Mouse (Mus musculus): ENCODE measurements around the gene Wbp1. TPM values are rescaled to one million over a fixed set of nuclear protein-coding genes. Genes with fewer than 3 reads are reported as not detected.

Wbp1 gene
- polyA plus RNA-seq, 1 experiment, result 83.4 TPM

DNA sequence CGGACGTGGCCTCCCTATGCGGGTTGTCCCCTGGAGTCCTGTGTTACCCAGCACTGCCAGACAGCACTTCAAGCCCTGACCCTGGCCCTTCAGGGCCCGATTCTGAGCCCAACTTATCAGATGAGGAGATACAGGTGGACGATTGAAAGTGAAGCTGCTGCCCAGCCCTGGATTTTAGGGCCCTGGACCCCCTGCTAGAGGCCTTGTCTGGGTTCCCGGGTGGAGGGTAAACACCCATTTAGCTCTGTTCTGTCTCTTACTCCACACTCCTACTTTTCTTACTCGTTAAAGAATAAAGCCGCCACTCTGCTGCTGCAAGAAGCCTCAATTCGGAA is 33.5 kb downstream of the Wbp1 start:
- Histone ChIP-seq H3K36me3 (ENCODE audit: control insufficient read depth, insufficient read depth, low read length) (no peaks in the 10 kb centered on the region), H3K27ac (ENCODE audit: insufficient read depth, low read length) (no peak overlapping the region), H3K4me1 (ENCODE audit: control insufficient read depth, insufficient read depth, insufficient read length) (0 out of 2 replicates have a peak, but pooled peaks cover 3% of the 10 kb centered on the region), H3K4me3 (ENCODE audit: extremely low read depth, insufficient read depth, insufficient read length) (no peak overlapping the region), H3K27me3 (ENCODE audit: control insufficient read depth, insufficient read depth, low read length) (peaks cover 12% of the 10 kb centered on the region)
- TF ChIP-seq CTCF (IDR thresholded peaks at IDR 0.05; ENCODE audit: extremely low read depth, insufficient read depth, insufficient read length, insufficient replicate concordance) (no peak), POLR2A (IDR thresholded peaks at IDR 0.05; ENCODE audit: low read depth, low read length) (no peak)
- WGBS, result 45% methylated on average over 9 of the region's 9 CpGs
- DNase-seq (ENCODE audit: low read depth in 1 of 2, low spot score in 2 of 2), result no peak

- 0 out of 2 replicates have a peak, but pooled peaks cover 3% of the 10 kb centered on the region for H3K4me1 ChIP-seq (ENCODE audit: control insufficient read depth, insufficient read depth, insufficient read length)
- WGBS, result 25% methylated on average over 47 of the region's 47 CpGs
- H3K27ac ChIP-seq (ENCODE audit: insufficient read depth, low read length), result peak overlapping the region; percentile 31; the same call in 1 of the 2 replicates
- DNase-seq (ENCODE audit: low read depth in 1 of 2, low spot score in 2 of 2), result no peak
- H3K27me3 ChIP-seq (ENCODE audit: control insufficient read depth, insufficient read depth, low read length), result peaks cover 12% of the 10 kb centered on the region
- TF ChIP-seq POLR2A (IDR thresholded peaks at IDR 0.05; ENCODE audit: low read depth, low read length) (no peak), CTCF (IDR thresholded peaks at IDR 0.05; ENCODE audit: extremely low read depth, insufficient read depth, insufficient read length, insufficient replicate concordance) (no peak)
- no peaks in the 10 kb centered on the region; the same call in 1 of the 2 replicates for H3K36me3 ChIP-seq (ENCODE audit: control insufficient read depth, insufficient read depth, low read length)
- H3K4me3 ChIP-seq (ENCODE audit: extremely low read depth, insufficient read depth, insufficient read length), result 0 out of 2 replicates have a peak overlapping the region, but pooled peaks have one; percentile 2
These were observed 34.0 kb downstream of the Wbp1 start for GRCm38 (mm10) chr6:83087205-83087925.

- Histone ChIP-seq H3K27ac (ENCODE audit: insufficient read depth, low read length) (peak within 1 kb of the TSS; percentile 31; the same call in 1 of the 2 replicates), H3K4me1 (ENCODE audit: control insufficient read depth, insufficient read depth, insufficient read length) (0 out of 2 replicates have a peak, but pooled peaks cover 3% of the 10 kb centered on the region), H3K36me3 (ENCODE audit: control insufficient read depth, insufficient read depth, low read length) (no peaks in the 10 kb centered on the region; the same call in 1 of the 2 replicates), H3K27me3 (ENCODE audit: control insufficient read depth, insufficient read depth, low read length) (peaks cover 12% of the 10 kb centered on the region), H3K4me3 (ENCODE audit: extremely low read depth, insufficient read depth, insufficient read length) (peak within 1 kb of the TSS; percentile 21; the same call in 1 of the 2 replicates)
- DNase-seq (ENCODE audit: low read depth in 1 of 2, low spot score in 2 of 2), result no peak
- 5% methylated on average over 40 of the region's 42 CpGs for WGBS
- no peak for TF ChIP-seq POLR2A (IDR thresholded peaks at IDR 0.05; ENCODE audit: low read depth, low read length)
- TF ChIP-seq CTCF (IDR thresholded peaks at IDR 0.05; ENCODE audit: extremely low read depth, insufficient read depth, insufficient read length, insufficient replicate concordance), result no peak
These were observed 35.0 kb downstream of the Wbp1 start, which contains the start of gene Lbx2 for GRCm38 (mm10) chr6:83086121-83087035. Gene Lbx2, plus strand, starts transcription at chr6:83086367.

DNA sequence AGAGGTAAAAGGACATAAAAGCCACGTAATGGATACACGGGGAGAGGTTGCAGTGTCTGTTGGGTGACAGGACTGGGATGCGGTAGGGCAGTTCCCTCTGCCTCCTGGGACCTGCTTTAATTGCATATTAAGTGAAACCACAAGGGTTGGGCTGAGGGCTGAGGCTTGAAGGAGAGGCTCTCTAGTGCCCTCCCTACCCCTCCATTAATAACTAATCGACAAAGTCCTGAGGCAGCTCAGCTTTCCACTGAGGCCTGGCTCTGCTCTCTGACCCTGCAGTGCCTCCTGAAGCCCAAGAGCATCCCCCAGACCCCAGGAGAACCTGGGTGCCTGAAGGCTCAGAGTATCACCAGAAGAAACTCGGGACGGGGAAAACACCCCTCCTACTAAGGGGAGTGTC is 36.9 kb downstream of the Wbp1 start:
- peaks cover 12% of the 10 kb centered on the region for H3K27me3 ChIP-seq (ENCODE audit: control insufficient read depth, insufficient read depth, low read length)
- no peak for DNase-seq (ENCODE audit: low read depth in 1 of 2, low spot score in 2 of 2)
- H3K36me3 ChIP-seq (ENCODE audit: control insufficient read depth, insufficient read depth, low read length), result peaks cover 1% of the 10 kb centered on the region
- 49% methylated on average over 6 of the region's 6 CpGs for WGBS
- TF ChIP-seq POLR2A (IDR thresholded peaks at IDR 0.05; ENCODE audit: low read depth, low read length) (no peak), CTCF (IDR thresholded peaks at IDR 0.05; ENCODE audit: extremely low read depth, insufficient read depth, insufficient read length, insufficient replicate concordance) (no peak)
- H3K4me3 ChIP-seq (ENCODE audit: extremely low read depth, insufficient read depth, insufficient read length), result no peak overlapping the region
- no peak overlapping the region for H3K27ac ChIP-seq (ENCODE audit: insufficient read depth, low read length)
- H3K4me1 ChIP-seq (ENCODE audit: control insufficient read depth, insufficient read depth, insufficient read length), result 0 out of 2 replicates have a peak, but pooled peaks cover 3% of the 10 kb centered on the region

- 80% methylated on average over 5 of the region's 5 CpGs for WGBS
These were observed 37.9 kb downstream of the Wbp1 start for GRCm38 (mm10) chr6:83083497-83083896.

GRCm38 (mm10) chr6:83080210-83080609 is 41.1 kb downstream of the Wbp1 start:
- no peak overlapping the region for H3K27ac ChIP-seq (ENCODE audit: insufficient read depth, low read length)
- no peak for TF ChIP-seq CTCF (IDR thresholded peaks at IDR 0.05; ENCODE audit: extremely low read depth, insufficient read depth, insufficient read length, insufficient replicate concordance)
- TF ChIP-seq POLR2A (IDR thresholded peaks at IDR 0.05; ENCODE audit: low read depth, low read length), result no peak
- H3K27me3 ChIP-seq (ENCODE audit: control insufficient read depth, insufficient read depth, low read length), result 0 out of 2 replicates have a peak, but pooled peaks cover 1% of the 10 kb centered on the region
- H3K4me1 ChIP-seq (ENCODE audit: control insufficient read depth, insufficient read depth, insufficient read length), result peaks cover 3% of the 10 kb centered on the region; the same call in 1 of the 2 replicates
- peaks cover 1% of the 10 kb centered on the region for H3K36me3 ChIP-seq (ENCODE audit: control insufficient read depth, insufficient read depth, low read length)
- 96% methylated on average over 5 of the region's 5 CpGs for WGBS
- DNase-seq (ENCODE audit: low read depth in 1 of 2, low spot score in 2 of 2), result no peak
- H3K4me3 ChIP-seq (ENCODE audit: extremely low read depth, insufficient read depth, insufficient read length), result no peak overlapping the region

More at GRCm38 (mm10) chr6:83083497-83083896, 37.9 kb downstream of the Wbp1 start:
- DNase-seq (ENCODE audit: low read depth in 1 of 2, low spot score in 2 of 2), result no peak
- TF ChIP-seq POLR2A (IDR thresholded peaks at IDR 0.05; ENCODE audit: low read depth, low read length) (no peak), CTCF (IDR thresholded peaks at IDR 0.05; ENCODE audit: extremely low read depth, insufficient read depth, insufficient read length, insufficient replicate concordance) (no peak)
- Histone ChIP-seq H3K27ac (ENCODE audit: insufficient read depth, low read length) (no peak overlapping the region), H3K36me3 (ENCODE audit: control insufficient read depth, insufficient read depth, low read length) (peaks cover 1% of the 10 kb centered on the region), H3K4me3 (ENCODE audit: extremely low read depth, insufficient read depth, insufficient read length) (no peak overlapping the region), H3K27me3 (ENCODE audit: control insufficient read depth, insufficient read depth, low read length) (peaks cover 9% of the 10 kb centered on the region), H3K4me1 (ENCODE audit: control insufficient read depth, insufficient read depth, insufficient read length) (peaks cover 6% of the 10 kb centered on the region; the same call in 1 of the 2 replicates)

Measured in spleen, adult 2 months (tissue).